Mouse (Mus musculus) limb, embryonic 14.5 days (tissue): ENCODE data around the gene Serpina12. TPM values are rescaled to one million over a fixed set of nuclear protein-coding genes. Genes with fewer than 3 reads are reported as not detected.
A peak's percentile ranks its signal among the peaks of the same experiment; 100 is the strongest.

Source experiments
- ATAC-seq: fragments of 200-750 bp; cut with Nextera tagmentation; 2 replicates; pipeline ENCODE4 v1.8.0; 2017; ENCODE audit warnings: low read depth, moderate number of reproducible peaks, moderate TSS enrichment; ENCODE audit not compliant: low FRiP score
- DNase-seq: peaks from one replicate; pipeline ENCODE4 v3.0.0-alpha.2; 2015; ENCODE audit warnings: low spot score
- H3K27ac ChIP-seq: fragments of 300-500 bp; sonication (generic); replicated peaks from 2 replicates; pipeline ENCODE4 v1.5.1; 2014; ENCODE audit warnings: low read depth, mild to moderate bottlenecking, low read length, moderate library complexity, mixed read lengths
- H3K27me3 ChIP-seq: fragments of 300-500 bp; sonication (generic); 2 replicates; pipeline ENCODE4 v1.6.1; 2014; ENCODE audit warnings: low read length, mixed read lengths; ENCODE audit not compliant: control insufficient read depth, insufficient read depth
- H3K36me3 ChIP-seq: fragments of 300-500 bp; sonication (generic); 2 replicates; pipeline ENCODE4 v1.6.1; 2014; ENCODE audit warnings: mild to moderate bottlenecking, low read length, moderate library complexity, mixed read lengths; ENCODE audit not compliant: control insufficient read depth, insufficient read depth
- H3K4me1 ChIP-seq: fragments of 300-500 bp; sonication (generic); 2 replicates; pipeline ENCODE4 v1.6.1; 2014; ENCODE audit warnings: antibody characterized with exemption, low read length, mixed read lengths; ENCODE audit not compliant: control insufficient read depth, insufficient read depth
- H3K4me2 ChIP-seq: fragments of 300-500 bp; sonication (generic); replicated peaks from 2 replicates; pipeline ENCODE4 v1.6.1; 2014; ENCODE audit warnings: low read depth, mild to moderate bottlenecking, low read length, moderate library complexity; ENCODE audit not compliant: severe bottlenecking
- H3K4me3 ChIP-seq: fragments of 300-500 bp; sonication (generic); replicated peaks from 2 replicates; pipeline ENCODE4 v1.5.1; 2014; ENCODE audit warnings: low read length
- H3K9ac ChIP-seq: fragments of 300-500 bp; sonication (generic); 2 replicates; pipeline ENCODE4 v1.6.1; 2014; ENCODE audit warnings: mild to moderate bottlenecking, low read depth, low read length, moderate library complexity; ENCODE audit not compliant: severe bottlenecking
- H3K9me3 ChIP-seq: fragments of 300-500 bp; sonication (generic); 2 replicates; pipeline ENCODE4 v1.6.1; 2016; ENCODE audit warnings: low read length; ENCODE audit not compliant: control insufficient read depth
- POLR2A ChIP-seq: fragments of 200-500 bp; IDR thresholded peaks from 2 replicates; pipeline ENCODE4 v1.8.0; 2012; ENCODE audit warnings: inconsistent platforms, mild to moderate bottlenecking, moderate library complexity, borderline replicate concordance; ENCODE audit not compliant: insufficient read depth, insufficient read length; ENCODE audit errors: extremely low read depth
- WGBS: fragments of 180-500 bp; shearing (Covaris S2); extraction: QIAGEN DNeasy Blood & Tissue Kit; methylation state at CpG from one replicate; pipeline ENCODE4 v1.1.7; 2014; 5-methylcytosine and 5-hydroxymethylcytosine counted together
- polyA plus RNA-seq, 2 experiments: library from polyadenylated mRNA; depleted of rRNA in 1 of 2; stranded (reverse) in 1 of 2; unstranded in 1 of 2; fragments of >200 nt; fragmentation: Nextera tagmentation in 1 of 2; extraction: Ambion mirVana in 1 of 2; gene quantifications; 2 replicates each; pipeline versions ENCODE4 v1.2.1 to v1.2.3; 2012 to 2014

Serpina12 gene
- polyA plus RNA-seq, 2 experiments = not detected

GRCm38 (mm10) chr12:104057531-104057930 is 13.3 kb upstream of the Serpina12 start:
- Histone ChIP-seq H3K9me3 (no peaks in the 10 kb centered on the region), H3K4me3 (no peak overlapping the region), H3K27me3 (no peaks in the 10 kb centered on the region), H3K36me3 (no peaks in the 10 kb centered on the region), H3K9ac (0 out of 2 replicates have a peak overlapping the region, but pooled peaks have one; percentile 1), H3K4me1 (no peaks in the 10 kb centered on the region), H3K27ac (no peak overlapping the region), H3K4me2 (no peak overlapping the region)
- no peak for TF ChIP-seq POLR2A
- WGBS = 78% methylated on average over 7 of the region's 7 CpGs
- DNase-seq = no peak
- ATAC-seq = no peak

DNA sequence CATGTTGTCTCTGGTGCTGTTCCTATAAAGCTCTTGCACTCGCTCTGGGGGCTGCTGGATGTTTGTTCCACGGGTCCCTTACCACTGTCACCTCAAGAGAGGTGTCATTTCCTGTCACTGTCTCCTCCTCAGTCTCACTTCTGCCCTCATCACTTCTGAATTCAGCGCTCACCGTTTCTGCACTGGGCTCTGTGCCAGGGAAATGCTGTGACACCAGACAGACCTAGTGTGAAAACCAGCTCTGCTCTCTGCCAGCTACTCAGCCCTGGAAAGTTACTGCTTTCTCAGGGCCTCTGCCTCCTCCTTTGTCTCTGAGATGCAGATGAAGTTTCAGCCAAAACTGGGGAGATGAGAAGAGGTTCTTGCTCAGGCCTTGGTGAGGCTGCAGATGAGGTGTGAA is 12.8 kb upstream of the Serpina12 start:
- 22% methylated on average over 4 of the region's 4 CpGs for WGBS

GRCm38 (mm10) chr12:104055755-104056154 is 11.5 kb upstream of the Serpina12 start:
- Histone ChIP-seq H3K36me3 (no peaks in the 10 kb centered on the region), H3K4me2 (no peak overlapping the region), H3K27ac (no peak overlapping the region), H3K9me3 (no peaks in the 10 kb centered on the region), H3K4me1 (no peaks in the 10 kb centered on the region), H3K9ac (no peak overlapping the region), H3K27me3 (no peaks in the 10 kb centered on the region), H3K4me3 (no peak overlapping the region)
- DNase-seq (no peak), ATAC-seq (no peak)
- no peak for TF ChIP-seq POLR2A
- WGBS = 80% methylated on average over 8 of the region's 8 CpGs

More for the DNA sequence above, 12.8 kb upstream of the Serpina12 start:
- Histone ChIP-seq H3K4me2 (no peak overlapping the region), H3K4me1 (no peaks in the 10 kb centered on the region), H3K27ac (no peak overlapping the region), H3K9ac (0 out of 2 replicates have a peak overlapping the region, but pooled peaks have one; percentile 1), H3K27me3 (no peaks in the 10 kb centered on the region), H3K9me3 (no peaks in the 10 kb centered on the region), H3K36me3 (no peaks in the 10 kb centered on the region), H3K4me3 (no peak overlapping the region)
- no peak for DNase-seq
- TF ChIP-seq POLR2A = no peak
- no peak; the same call in 1 of the 2 replicates for ATAC-seq

DNA sequence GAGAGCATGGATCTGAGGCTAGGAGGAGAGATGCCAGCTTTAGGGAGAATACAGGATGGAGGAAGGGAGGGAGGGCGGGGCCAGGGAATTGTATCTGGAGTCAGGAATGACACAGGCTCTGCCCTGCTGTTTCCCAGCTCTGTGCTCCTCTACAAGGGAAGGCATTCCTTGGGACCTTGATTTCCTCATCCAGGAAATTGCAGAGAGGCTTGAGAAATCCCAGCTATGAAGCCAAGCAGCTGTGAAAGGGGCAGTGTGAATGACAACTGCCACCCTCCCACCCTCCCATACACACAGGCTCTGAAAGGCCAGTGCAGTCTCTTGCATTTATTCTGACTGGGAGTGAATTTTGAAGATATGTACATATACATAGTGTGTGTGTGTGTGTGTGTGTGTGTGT is 9.8 kb upstream of the Serpina12 start:
- Histone ChIP-seq H3K4me1 (no peaks in the 10 kb centered on the region), H3K36me3 (no peaks in the 10 kb centered on the region), H3K9me3 (no peaks in the 10 kb centered on the region), H3K27me3 (no peaks in the 10 kb centered on the region), H3K27ac (no peak overlapping the region), H3K9ac (no peak overlapping the region), H3K4me3 (no peak overlapping the region), H3K4me2 (no peak overlapping the region)
- DNase-seq (no peak), ATAC-seq (no peak)
- 36% methylated on average over 1 of the region's 1 CpGs for WGBS
- TF ChIP-seq POLR2A = no peak

- DNase-seq (no peak), ATAC-seq (no peak)
- TF ChIP-seq POLR2A = no peak
- no peak overlapping the region for H3K4me3 ChIP-seq
- no peaks in the 10 kb centered on the region for H3K36me3 ChIP-seq
- no peak overlapping the region for H3K4me2 ChIP-seq
- WGBS = 86% methylated on average over 8 of the region's 8 CpGs
- no peak overlapping the region for H3K9ac ChIP-seq
- H3K9me3 ChIP-seq = no peaks in the 10 kb centered on the region
- H3K27ac ChIP-seq = no peak overlapping the region
- H3K4me1 ChIP-seq = no peaks in the 10 kb centered on the region
- no peaks in the 10 kb centered on the region for H3K27me3 ChIP-seq
These were observed 1.5 kb upstream of the Serpina12 start for GRCm38 (mm10) chr12:104045713-104046112.

GRCm38 (mm10) chr12:104042753-104043152 is 1.5 kb downstream of the Serpina12 start:
- DNase-seq (no peak), ATAC-seq (no peak)
- H3K4me2 ChIP-seq = no peak overlapping the region
- no peaks in the 10 kb centered on the region for H3K27me3 ChIP-seq
- H3K27ac ChIP-seq = no peak overlapping the region
- TF ChIP-seq POLR2A = no peak
- H3K9me3 ChIP-seq = no peaks in the 10 kb centered on the region
- 85% methylated on average over 2 of the region's 2 CpGs for WGBS
- H3K4me1 ChIP-seq = no peaks in the 10 kb centered on the region
- no peak overlapping the region for H3K9ac ChIP-seq
- no peaks in the 10 kb centered on the region for H3K36me3 ChIP-seq
- H3K4me3 ChIP-seq = no peak overlapping the region
